Mouse (Mus musculus) midbrain, embryonic 13.5 days (tissue): Measurements from ENCODE around the gene Cited2. TPM values are rescaled to one million over a fixed set of nuclear protein-coding genes. Genes with fewer than 3 reads are reported as not detected.

Experiments used
- ATAC-seq: fragments of 200-750 bp; cut with Nextera tagmentation; 2 replicates; pipeline ENCODE4 v1.8.0; 2017; ENCODE audit warnings: mild to moderate bottlenecking, moderate TSS enrichment, moderate library complexity
- H3K27ac ChIP-seq: fragments of 300-500 bp; sonication (generic); 2 replicates; pipeline ENCODE4 v1.5.1; 2015; ENCODE audit warnings: inconsistent platforms, mild to moderate bottlenecking, moderate library complexity
- H3K27me3 ChIP-seq: fragments of 300-500 bp; sonication (generic); 2 replicates; pipeline ENCODE4 v1.6.1; 2015; ENCODE audit warnings: mild to moderate bottlenecking, inconsistent platforms
- H3K36me3 ChIP-seq: fragments of 300-500 bp; sonication (generic); 2 replicates; pipeline ENCODE4 v1.6.1; 2015; ENCODE audit warnings: mild to moderate bottlenecking, inconsistent platforms
- H3K4me1 ChIP-seq: fragments of 300-500 bp; sonication (generic); replicated peaks from 2 replicates; pipeline ENCODE4 v1.6.1; 2015; ENCODE audit warnings: inconsistent platforms
- H3K4me2 ChIP-seq: fragments of 300-500 bp; sonication (generic); replicated peaks from 2 replicates; pipeline ENCODE4 v1.6.1; 2015; ENCODE audit warnings: moderate library complexity, mild to moderate bottlenecking, inconsistent platforms
- H3K4me3 ChIP-seq: fragments of 300-500 bp; sonication (generic); replicated peaks from 2 replicates; pipeline ENCODE4 v1.5.1; 2015; ENCODE audit warnings: mild to moderate bottlenecking, inconsistent platforms
- H3K9ac ChIP-seq: fragments of 300-500 bp; sonication (generic); replicated peaks from 2 replicates; pipeline ENCODE4 v1.6.1; 2015; ENCODE audit warnings: mild to moderate bottlenecking, inconsistent platforms
- H3K9me3 ChIP-seq: fragments of 300-500 bp; sonication (generic); 2 replicates; pipeline ENCODE4 v1.6.1; 2016; ENCODE audit warnings: mild to moderate bottlenecking, inconsistent platforms
- WGBS: fragments of 180-500 bp; shearing (Covaris S2); methylation state at CpG from one replicate; pipeline ENCODE4 v1.1.7; 2015; 5-methylcytosine and 5-hydroxymethylcytosine counted together
- polyA plus RNA-seq: library from polyadenylated mRNA; unstranded; fragments of >200 nt; fragmentation: Nextera tagmentation; extraction: Ambion mirVana; gene quantifications from 2 replicates; pipeline ENCODE4 v1.2.1, GENCODE M21; 2015

Cited2 gene
- 77.0 and 81.0 TPM in 2 replicates for polyA plus RNA-seq

DNA sequence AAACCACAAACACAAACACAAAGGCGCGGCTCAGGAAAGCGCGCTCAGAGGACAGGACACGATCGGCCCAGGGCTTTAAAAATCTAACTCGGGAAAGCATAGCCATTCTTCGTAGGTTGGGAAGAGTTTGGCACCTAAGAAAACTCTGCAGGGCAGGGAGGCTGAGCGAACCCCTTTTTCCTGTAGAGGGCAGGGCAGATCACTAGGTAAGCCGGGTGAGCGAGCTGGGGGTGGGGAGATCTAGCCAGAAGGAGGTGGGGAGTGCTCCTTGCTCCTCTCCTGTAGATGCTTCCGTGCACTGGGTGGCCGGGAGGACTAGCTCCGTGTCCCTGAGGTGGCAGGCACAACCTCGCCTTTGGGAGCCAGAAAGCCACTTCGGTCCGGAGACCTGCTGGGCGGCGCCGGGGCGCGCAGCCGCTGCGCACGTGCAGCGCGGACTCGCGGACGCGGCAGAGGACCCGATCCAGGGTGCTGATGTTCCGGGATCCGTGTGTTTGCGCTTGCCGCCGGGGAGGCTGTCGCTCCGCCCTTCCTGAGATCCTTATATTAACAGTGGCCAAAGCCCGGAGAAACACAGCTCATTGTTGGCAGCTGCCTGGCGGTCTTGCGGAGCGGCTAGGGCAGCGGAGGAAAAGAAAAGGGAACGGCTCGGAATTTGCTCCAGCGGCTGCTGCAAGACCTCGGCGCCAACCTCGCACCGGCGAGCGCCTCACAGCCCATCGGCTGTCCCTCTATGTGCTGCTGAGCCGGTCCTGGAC is at the start of gene Cited2:
Gene Cited2, plus strand, starts transcription at position 566 of the 758 bp plus-strand sequence.
- peaks cover 29% of the 10 kb centered on the region for H3K4me1 ChIP-seq
- peak; percentile 80 for ATAC-seq
- H3K36me3 ChIP-seq: no peaks in the 10 kb centered on the region
- H3K4me3 ChIP-seq: peak within 1 kb of the TSS; percentile 96
- H3K27me3 ChIP-seq: no peaks in the 10 kb centered on the region
- peak within 1 kb of the TSS; percentile 99 for H3K9ac ChIP-seq
- peak within 1 kb of the TSS; percentile 99 for H3K27ac ChIP-seq
- WGBS: under 1% methylated on average over 54 of the region's 55 CpGs
- H3K9me3 ChIP-seq: no peaks in the 10 kb centered on the region
- peak within 1 kb of the TSS; percentile 72 for H3K4me2 ChIP-seq

DNA sequence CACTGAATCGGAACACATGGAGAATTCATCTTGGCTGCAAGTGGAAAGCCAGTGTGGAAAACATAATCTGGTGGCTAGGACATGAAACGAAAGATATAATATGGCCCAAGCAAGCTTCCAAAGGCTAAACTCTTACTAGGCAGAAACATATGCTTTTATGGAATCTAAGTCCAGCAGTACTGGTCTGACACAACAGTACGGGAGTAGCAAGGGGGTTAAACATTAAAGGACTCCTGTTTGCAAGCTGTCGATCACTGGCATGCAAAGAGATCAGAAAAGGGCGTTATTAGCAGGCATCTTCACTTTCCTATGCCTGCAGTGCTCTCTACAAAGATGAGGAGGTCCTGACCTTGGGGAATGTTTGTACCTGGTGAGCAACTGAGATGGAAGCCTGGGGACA is 48.6 kb upstream of the Cited2 start:
- H3K27ac ChIP-seq: no peak overlapping the region
- H3K9me3 ChIP-seq: 0 out of 2 replicates have a peak, but pooled peaks cover 3% of the 10 kb centered on the region
- H3K4me1 ChIP-seq: no peaks in the 10 kb centered on the region
- H3K4me2 ChIP-seq: no peak overlapping the region
- H3K27me3 ChIP-seq: no peaks in the 10 kb centered on the region
- no peak overlapping the region for H3K9ac ChIP-seq
- no peaks in the 10 kb centered on the region for H3K36me3 ChIP-seq
- 97% methylated on average over 5 of the region's 5 CpGs for WGBS
- ATAC-seq: no peak
- H3K4me3 ChIP-seq: no peak overlapping the region

- H3K4me2 ChIP-seq: no peak overlapping the region
- H3K4me1 ChIP-seq: no peaks in the 10 kb centered on the region
Observed at GRCm38 (mm10) chr10:17674869-17675268, 48.1 kb upstream of the Cited2 start.

DNA sequence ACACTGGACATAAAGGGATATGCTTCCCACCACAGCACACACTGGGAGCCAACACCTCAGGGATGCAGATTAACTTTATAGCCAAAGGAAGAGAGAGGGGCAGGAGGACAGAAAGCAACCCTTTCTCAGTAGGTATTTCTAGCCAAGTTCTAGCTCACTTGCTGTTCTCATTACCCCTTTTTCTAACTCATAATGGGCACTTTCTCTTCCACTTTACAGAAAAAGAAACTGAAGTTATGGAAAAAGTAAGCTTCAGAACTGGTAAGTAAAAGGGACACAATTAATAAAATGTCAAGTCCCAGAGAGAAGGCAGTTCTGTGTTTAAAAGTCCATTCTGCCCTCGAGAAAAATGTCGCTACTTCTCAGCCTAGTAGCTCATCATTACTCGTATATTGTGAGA is 46.6 kb upstream of the Cited2 start:
- no peaks in the 10 kb centered on the region for H3K36me3 ChIP-seq
- H3K27ac ChIP-seq: no peak overlapping the region
- no peak overlapping the region for H3K4me2 ChIP-seq
- no peak for ATAC-seq
- H3K4me1 ChIP-seq: no peaks in the 10 kb centered on the region
- H3K4me3 ChIP-seq: no peak overlapping the region
- H3K9me3 ChIP-seq: no peaks in the 10 kb centered on the region
- H3K9ac ChIP-seq: no peak overlapping the region
- H3K27me3 ChIP-seq: no peaks in the 10 kb centered on the region
- 89% methylated on average over 3 of the region's 3 CpGs for WGBS

More at GRCm38 (mm10) chr10:17674869-17675268, 48.1 kb upstream of the Cited2 start:
- 87% methylated on average over 2 of the region's 2 CpGs for WGBS
- Histone ChIP-seq H3K9ac (no peak overlapping the region), H3K27me3 (no peaks in the 10 kb centered on the region), H3K36me3 (no peaks in the 10 kb centered on the region), H3K27ac (no peak overlapping the region), H3K4me3 (no peak overlapping the region), H3K9me3 (0 out of 2 replicates have a peak, but pooled peaks cover 3% of the 10 kb centered on the region)
- no peak for ATAC-seq

DNA sequence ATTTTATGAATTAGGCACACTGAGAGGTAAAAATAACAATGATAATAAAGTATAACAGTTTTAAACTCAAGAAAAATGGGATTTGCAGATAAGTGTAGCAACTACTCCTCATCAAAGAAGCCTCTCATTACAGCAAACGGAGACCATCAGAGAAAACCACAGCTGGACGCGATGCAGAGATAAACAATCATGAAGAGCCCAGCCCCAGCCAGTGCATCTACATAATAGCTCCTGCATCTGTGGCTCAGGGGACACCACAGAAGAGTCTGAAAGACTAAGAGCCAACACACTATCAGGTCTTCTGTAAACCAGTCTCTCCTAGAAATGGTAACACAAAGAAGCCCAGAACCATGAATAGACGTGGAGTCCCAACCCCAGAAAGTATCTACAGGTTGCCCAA is 45.7 kb upstream of the Cited2 start:
- WGBS: 84% methylated on average over 4 of the region's 4 CpGs
- ATAC-seq: no peak
- Histone ChIP-seq H3K27me3 (no peaks in the 10 kb centered on the region), H3K4me1 (no peaks in the 10 kb centered on the region), H3K9me3 (no peaks in the 10 kb centered on the region), H3K4me2 (no peak overlapping the region), H3K27ac (no peak overlapping the region), H3K36me3 (no peaks in the 10 kb centered on the region), H3K9ac (no peak overlapping the region), H3K4me3 (no peak overlapping the region)

- 80% methylated on average over 8 of the region's 8 CpGs for WGBS
- no peaks in the 10 kb centered on the region for H3K4me1 ChIP-seq
Observed at GRCm38 (mm10) chr10:17680432-17681382, 42.3 kb upstream of the Cited2 start.

DNA sequence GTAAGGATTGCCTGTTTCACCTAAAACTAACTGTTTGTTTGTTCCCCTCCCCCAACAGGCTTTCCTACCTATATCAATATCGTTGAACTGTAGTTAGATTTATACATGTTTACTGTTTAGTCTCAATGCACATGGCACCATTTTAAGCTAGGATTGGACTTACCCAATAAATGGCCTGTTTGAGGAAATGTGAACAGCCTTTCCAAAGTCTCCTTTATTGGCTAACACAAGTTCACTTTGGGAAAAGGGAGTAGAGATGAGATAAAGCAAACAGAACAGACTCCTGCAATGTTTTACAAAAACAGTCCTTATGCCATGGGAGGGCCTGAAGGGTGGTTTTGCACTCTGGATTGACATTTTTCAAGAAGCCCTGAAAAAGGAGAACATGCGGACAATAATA is 41.6 kb upstream of the Cited2 start:
- H3K36me3 ChIP-seq: no peaks in the 10 kb centered on the region
- H3K27me3 ChIP-seq: no peaks in the 10 kb centered on the region
- no peak overlapping the region for H3K27ac ChIP-seq
- ATAC-seq: no peak
- H3K4me2 ChIP-seq: no peak overlapping the region
- no peaks in the 10 kb centered on the region for H3K4me1 ChIP-seq
- no peaks in the 10 kb centered on the region for H3K9me3 ChIP-seq
- no peak overlapping the region for H3K9ac ChIP-seq
- no peak overlapping the region for H3K4me3 ChIP-seq
- 89% methylated on average over 2 of the region's 2 CpGs for WGBS

More at GRCm38 (mm10) chr10:17680432-17681382, 42.3 kb upstream of the Cited2 start:
- Histone ChIP-seq H3K9me3 (no peaks in the 10 kb centered on the region), H3K36me3 (no peaks in the 10 kb centered on the region), H3K9ac (no peak overlapping the region), H3K4me2 (no peak overlapping the region), H3K27me3 (no peaks in the 10 kb centered on the region), H3K27ac (no peak overlapping the region), H3K4me3 (no peak overlapping the region)
- no peak for ATAC-seq

DNA sequence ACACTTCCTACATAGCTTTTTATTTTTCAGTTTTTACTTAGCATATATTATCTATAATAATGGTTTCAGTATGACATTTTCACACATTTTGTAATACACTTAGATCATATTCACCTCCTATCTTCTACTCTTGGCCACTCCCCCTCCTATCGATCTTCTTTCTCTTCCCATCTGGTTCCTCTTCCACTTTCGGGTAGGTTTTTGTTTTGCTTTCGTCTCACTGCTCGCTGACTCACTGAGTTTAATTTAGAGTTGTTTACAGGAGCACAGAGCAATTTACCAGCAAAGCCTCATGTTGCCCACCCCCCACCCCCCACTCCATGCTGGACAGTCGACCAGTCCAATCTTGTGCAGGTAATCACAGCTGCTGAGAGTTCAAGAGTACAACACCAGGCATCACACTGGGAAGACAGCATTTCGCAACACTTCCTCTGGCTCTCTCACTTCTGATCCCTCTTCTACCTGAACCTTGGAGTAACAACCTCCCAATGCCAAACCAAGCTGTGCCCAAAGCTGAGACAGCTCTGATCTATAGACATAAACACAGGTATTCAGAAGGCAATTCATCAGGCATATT is 39.1 kb upstream of the Cited2 start:
- Histone ChIP-seq H3K27ac (no peak overlapping the region), H3K4me2 (no peak overlapping the region), H3K9me3 (no peaks in the 10 kb centered on the region), H3K9ac (no peak overlapping the region), H3K4me1 (no peaks in the 10 kb centered on the region), H3K36me3 (no peaks in the 10 kb centered on the region), H3K27me3 (no peaks in the 10 kb centered on the region), H3K4me3 (no peak overlapping the region)
- WGBS: 90% methylated on average over 6 of the region's 6 CpGs
- no peak for ATAC-seq

GRCm38 (mm10) chr10:17689806-17690205 is 33.2 kb upstream of the Cited2 start:
- H3K4me1 ChIP-seq: no peaks in the 10 kb centered on the region
- no peaks in the 10 kb centered on the region for H3K36me3 ChIP-seq
- no peak overlapping the region for H3K9ac ChIP-seq
- no peak overlapping the region for H3K27ac ChIP-seq
- H3K27me3 ChIP-seq: no peaks in the 10 kb centered on the region
- H3K4me2 ChIP-seq: no peak overlapping the region
- H3K9me3 ChIP-seq: no peaks in the 10 kb centered on the region
- 78% methylated on average over 4 of the region's 4 CpGs for WGBS
- ATAC-seq: no peak
- no peak overlapping the region for H3K4me3 ChIP-seq

- no peak overlapping the region for H3K9ac ChIP-seq
- no peak overlapping the region for H3K27ac ChIP-seq
- H3K4me1 ChIP-seq: no peaks in the 10 kb centered on the region
- no peaks in the 10 kb centered on the region for H3K27me3 ChIP-seq
- no peak overlapping the region for H3K4me2 ChIP-seq
- H3K36me3 ChIP-seq: no peaks in the 10 kb centered on the region
- no peak overlapping the region for H3K4me3 ChIP-seq
- H3K9me3 ChIP-seq: no peaks in the 10 kb centered on the region
- ATAC-seq: no peak
- WGBS: 90% methylated on average over 1 of the region's 1 CpGs
Observed at GRCm38 (mm10) chr10:17691709-17692108, 31.3 kb upstream of the Cited2 start.

DNA sequence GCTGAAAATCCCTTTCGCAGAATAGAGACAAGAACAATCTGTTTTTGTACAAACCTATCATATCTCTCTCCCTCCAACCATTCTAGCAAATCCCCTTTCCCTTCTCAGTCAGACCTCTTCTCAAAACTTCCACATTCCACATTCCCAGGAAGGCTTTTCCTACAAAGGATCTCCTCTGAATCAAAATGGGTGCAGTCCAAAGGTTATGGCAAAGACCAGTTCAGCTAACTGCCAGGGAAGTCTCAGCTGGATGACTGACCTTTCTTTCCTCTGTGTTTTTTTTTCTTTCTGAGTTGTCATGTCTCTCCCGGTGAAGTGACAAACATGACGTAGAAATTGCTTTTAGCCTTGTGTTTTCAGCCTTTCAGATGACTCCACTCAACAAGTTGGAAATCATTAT is 27.2 kb upstream of the Cited2 start:
- Histone ChIP-seq H3K9ac (no peak overlapping the region), H3K9me3 (no peaks in the 10 kb centered on the region), H3K4me1 (no peaks in the 10 kb centered on the region), H3K27me3 (no peaks in the 10 kb centered on the region), H3K4me3 (no peak overlapping the region), H3K4me2 (no peak overlapping the region), H3K36me3 (no peaks in the 10 kb centered on the region), H3K27ac (no peak overlapping the region)
- WGBS: 90% methylated on average over 3 of the region's 3 CpGs
- ATAC-seq: no peak
